Mouse (Mus musculus) lung, adult 2 months (tissue): Measurements from ENCODE around the gene Cblb. TPM values are rescaled to one million over a fixed set of nuclear protein-coding genes. Genes with fewer than 3 reads are reported as not detected.
A peak's percentile ranks its signal among the peaks of the same experiment; 100 is the strongest.

Source experiments
- DNase-seq: peaks from one replicate; pipeline ENCODE4 v3.0.0; 2022
- H3K4me1 ChIP-seq: fragments of 200-500 bp; 2 replicates; pipeline ENCODE4 v1.6.1; 2011; ENCODE audit warnings: low read length; ENCODE audit not compliant: control insufficient read depth, insufficient read depth
- H3K4me3 ChIP-seq: fragments of 200-500 bp; replicated peaks from 2 replicates; pipeline ENCODE3; 2011; ENCODE audit warnings: low read depth, mild to moderate bottlenecking, control low read depth, low read length; ENCODE audit errors: extremely low read depth
- CTCF ChIP-seq: fragments of 200-500 bp; IDR thresholded peaks from 2 replicates; pipeline ENCODE4 v1.5.1; 2011; ENCODE audit warnings: mild to moderate bottlenecking, low read length, control low read depth; ENCODE audit not compliant: insufficient read depth
- POLR2A ChIP-seq: fragments of 200-500 bp; IDR thresholded peaks from 2 replicates; pipeline ENCODE4 v1.6.1; 2011; ENCODE audit warnings: low read depth, mild to moderate bottlenecking, control low read depth, low read length, borderline replicate concordance; ENCODE audit errors: extremely low read depth
- WGBS: fragments of 180-500 bp; shearing (Covaris S2); methylation state at CpG from one replicate; pipeline ENCODE4 v1.1.7; 2018; 5-methylcytosine and 5-hydroxymethylcytosine counted together
- polyA plus RNA-seq: library from polyadenylated mRNA; depleted of rRNA; stranded (reverse); fragments of >200 nt; gene quantifications from 2 replicates; pipeline ENCODE4 v1.2.3, GENCODE M21; 2012

Cblb gene
- polyA plus RNA-seq, 1 experiment, result 21.7 TPM

- WGBS, result 55% methylated on average over 4 of the region's 4 CpGs
- DNase-seq, result no peak
- no peak for TF ChIP-seq CTCF
- Histone ChIP-seq H3K4me3 (no peak overlapping the region), H3K4me1 (no peaks in the 10 kb centered on the region)
These were observed 191.9 kb downstream of the Cblb start for GRCm38 (mm10) chr16:52222896-52223295.

GRCm38 (mm10) chr16:52229446-52229845 lies 198.4 kb downstream of the Cblb start:
- no peaks in the 10 kb centered on the region; the same call in 1 of the 2 replicates for H3K4me1 ChIP-seq
- H3K4me3 ChIP-seq, result no peak overlapping the region
- 60% methylated on average over 7 of the region's 7 CpGs for WGBS
- TF ChIP-seq CTCF, result no peak
- DNase-seq, result no peak

GRCm38 (mm10) chr16:52229930-52230329 lies 198.9 kb downstream of the Cblb start:
- WGBS, result 28% methylated on average over 2 of the region's 2 CpGs
- Histone ChIP-seq H3K4me3 (no peak overlapping the region), H3K4me1 (no peaks in the 10 kb centered on the region; the same call in 1 of the 2 replicates)
- TF ChIP-seq POLR2A (no peak), CTCF (no peak)
- DNase-seq, result no peak

- Histone ChIP-seq H3K4me1 (no peaks in the 10 kb centered on the region), H3K4me3 (no peak overlapping the region)
- no peak for TF ChIP-seq CTCF
- TF ChIP-seq POLR2A, result no peak
- 90% methylated on average over 2 of the region's 2 CpGs for WGBS
- no peak for DNase-seq
These were observed 211.1 kb downstream of the Cblb start for GRCm38 (mm10) chr16:52242144-52242543.

- Histone ChIP-seq H3K4me3 (no peak overlapping the region), H3K4me1 (no peaks in the 10 kb centered on the region)
- 79% methylated on average over 4 of the region's 4 CpGs for WGBS
- DNase-seq, result no peak
- TF ChIP-seq POLR2A (no peak), CTCF (peak; percentile 37; the same call in 1 of the 2 replicates)
These were observed 212.5 kb downstream of the Cblb start for GRCm38 (mm10) chr16:52243421-52243973.

- TF ChIP-seq CTCF (no peak), POLR2A (no peak)
- DNase-seq, result no peak
- WGBS, result 88% methylated on average over 4 of the region's 4 CpGs
- Histone ChIP-seq H3K4me1 (no peaks in the 10 kb centered on the region), H3K4me3 (no peak overlapping the region)
These were observed 219.2 kb downstream of the Cblb start for GRCm38 (mm10) chr16:52250196-52250595.

GRCm38 (mm10) chr16:52250935-52251334 lies 219.9 kb downstream of the Cblb start:
- no peaks in the 10 kb centered on the region for H3K4me1 ChIP-seq
- no peak for DNase-seq
- TF ChIP-seq POLR2A (no peak), CTCF (no peak)
- 68% methylated on average over 4 of the region's 4 CpGs for WGBS
- H3K4me3 ChIP-seq, result no peak overlapping the region
